Mouse (Mus musculus): Measurements from ENCODE around the gene Bhlhe23. TPM values are rescaled to one million over a fixed set of nuclear protein-coding genes. Genes with fewer than 3 reads are reported as not detected.

Gene Bhlhe23
- polyA plus RNA-seq, 1 experiment from 2014 or later: 1.2 TPM

- Histone ChIP-seq H3K27me3 (replicated peaks; ENCODE audit: low read depth, poor library complexity, severe bottlenecking) (no peaks in the 10 kb centered on the region), H3K27ac (replicated peaks) (peak overlapping the region; percentile 24; the same call in 1 of the 2 replicates), H3K4me1 (peaks cover 12% of the 10 kb centered on the region), H3K4me3 (no peak overlapping the region), H3K36me3 (replicated peaks) (no peaks in the 10 kb centered on the region), H3K9me3 (no peaks in the 10 kb centered on the region)
- 56% methylated on average over 3 of the region's 3 CpGs for WGBS
- no peak for DNase-seq (ENCODE audit: low spot score)
Measured at GRCm38 (mm10) chr2:180795597-180795996, 18.9 kb upstream of the Bhlhe23 start.

DNA sequence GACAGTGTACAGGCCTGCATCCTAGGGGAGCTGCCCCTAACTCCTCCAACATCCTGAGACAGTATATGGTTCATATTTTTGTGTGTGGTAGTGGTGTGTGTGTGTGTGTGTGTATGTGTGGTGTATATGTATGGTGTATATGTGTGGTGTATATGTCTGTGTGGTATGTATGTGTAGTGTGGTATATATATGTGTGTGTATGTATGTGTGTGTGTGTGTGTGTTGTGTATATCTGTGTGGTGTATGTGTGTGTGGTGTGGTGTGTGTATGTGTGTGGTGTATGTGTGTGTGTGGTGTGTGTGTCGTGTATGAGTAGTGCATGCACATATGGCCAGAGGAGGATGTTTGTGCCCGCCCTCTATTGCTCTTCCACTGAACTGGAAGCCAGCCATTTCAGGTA is 17.7 kb upstream of the Bhlhe23 start:
- H3K4me3 ChIP-seq: no peak overlapping the region
- H3K27ac ChIP-seq (replicated peaks): no peak overlapping the region
- DNase-seq (ENCODE audit: low spot score): no peak
- peaks cover 11% of the 10 kb centered on the region for H3K27me3 ChIP-seq (replicated peaks; ENCODE audit: low read depth, poor library complexity, severe bottlenecking)
- 91% methylated on average over 2 of the region's 2 CpGs for WGBS
- no peaks in the 10 kb centered on the region for H3K9me3 ChIP-seq
- H3K36me3 ChIP-seq (replicated peaks): no peaks in the 10 kb centered on the region
- H3K4me1 ChIP-seq: peaks cover 12% of the 10 kb centered on the region

DNA sequence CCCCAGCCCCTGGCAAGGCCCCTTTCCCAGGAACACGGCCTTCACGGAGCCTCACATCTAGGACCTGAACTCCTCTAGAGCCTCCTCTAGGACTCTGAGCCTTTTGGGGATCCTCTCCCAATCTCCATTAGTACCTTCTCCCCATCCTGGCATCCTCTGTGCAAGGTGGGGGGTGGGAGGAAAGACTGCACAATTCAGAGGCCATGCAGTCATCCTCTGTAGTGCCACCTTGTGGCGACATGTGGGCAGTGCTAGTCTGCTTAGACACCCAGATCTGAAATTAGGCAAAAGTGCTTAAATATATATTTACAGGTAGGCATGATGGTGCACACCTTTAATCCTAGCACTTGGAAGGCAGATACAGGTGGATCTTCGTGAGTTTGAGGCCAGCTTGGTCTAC is 15.0 kb upstream of the Bhlhe23 start:
- Histone ChIP-seq H3K27me3 (replicated peaks; ENCODE audit: low read depth, poor library complexity, severe bottlenecking) (peaks cover 27% of the 10 kb centered on the region), H3K9me3 (no peaks in the 10 kb centered on the region), H3K27ac (replicated peaks) (no peak overlapping the region), H3K36me3 (replicated peaks) (no peaks in the 10 kb centered on the region), H3K4me3 (no peak overlapping the region), H3K4me1 (peaks cover 22% of the 10 kb centered on the region)
- DNase-seq (ENCODE audit: low spot score): peak; percentile 61
- WGBS: 46% methylated on average over 4 of the region's 4 CpGs

GRCm38 (mm10) chr2:180788843-180789242 is 12.1 kb upstream of the Bhlhe23 start:
- Histone ChIP-seq H3K4me1 (peaks cover 9% of the 10 kb centered on the region), H3K4me3 (no peak overlapping the region)
- no peak for DNase-seq (ENCODE audit: low spot score)

DNA sequence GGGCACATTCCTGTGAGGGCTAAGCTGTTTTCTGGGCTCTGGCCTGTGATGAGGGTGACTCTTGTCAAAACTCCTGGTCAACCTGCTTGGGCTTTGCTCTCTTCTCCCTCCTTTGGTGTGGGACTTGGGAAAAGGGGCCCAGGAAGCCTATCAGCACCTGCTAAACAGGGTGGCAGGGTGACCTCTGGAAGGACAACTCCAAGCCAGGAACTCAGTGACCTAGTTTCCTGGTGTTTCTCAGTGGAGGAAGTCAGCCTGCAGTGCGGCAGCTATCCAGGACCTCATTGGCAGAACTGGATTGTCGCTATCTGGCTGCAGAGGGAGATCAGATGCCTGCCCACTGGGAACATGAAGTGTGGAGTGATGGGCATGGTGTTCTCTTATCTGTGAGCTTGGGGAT is 11.7 kb upstream of the Bhlhe23 start:
- WGBS: 41% methylated on average over 2 of the region's 2 CpGs
- Histone ChIP-seq H3K9me3 (no peaks in the 10 kb centered on the region), H3K27me3 (replicated peaks; ENCODE audit: low read depth, poor library complexity, severe bottlenecking) (peaks cover 27% of the 10 kb centered on the region), H3K4me1 (peaks cover 9% of the 10 kb centered on the region), H3K4me3 (no peak overlapping the region), H3K36me3 (replicated peaks) (no peaks in the 10 kb centered on the region), H3K27ac (replicated peaks) (no peak overlapping the region)
- DNase-seq (ENCODE audit: low spot score): peak; percentile 15

More at GRCm38 (mm10) chr2:180788843-180789242, 12.1 kb upstream of the Bhlhe23 start:
- peaks cover 27% of the 10 kb centered on the region for H3K27me3 ChIP-seq (replicated peaks; ENCODE audit: low read depth, poor library complexity, severe bottlenecking)
- H3K36me3 ChIP-seq (replicated peaks): no peaks in the 10 kb centered on the region
- no peak overlapping the region for H3K27ac ChIP-seq (replicated peaks)
- WGBS: 32% methylated on average over 7 of the region's 7 CpGs
- H3K9me3 ChIP-seq: no peaks in the 10 kb centered on the region

GRCm38 (mm10) chr2:180787566-180788232 is 11.0 kb upstream of the Bhlhe23 start:
- peaks cover 27% of the 10 kb centered on the region for H3K27me3 ChIP-seq (replicated peaks; ENCODE audit: low read depth, poor library complexity, severe bottlenecking)
- no peak for DNase-seq (ENCODE audit: low spot score)
- no peaks in the 10 kb centered on the region for H3K36me3 ChIP-seq (replicated peaks)
- H3K4me3 ChIP-seq: no peak overlapping the region
- 81% methylated on average over 13 of the region's 13 CpGs for WGBS
- peaks cover 9% of the 10 kb centered on the region for H3K4me1 ChIP-seq
- H3K9me3 ChIP-seq: no peaks in the 10 kb centered on the region
- no peak overlapping the region for H3K27ac ChIP-seq (replicated peaks)

GRCm38 (mm10) chr2:180786732-180787131 is 10.0 kb upstream of the Bhlhe23 start:
- Histone ChIP-seq H3K9me3 (no peaks in the 10 kb centered on the region), H3K4me3 (no peak overlapping the region), H3K27ac (replicated peaks) (no peak overlapping the region), H3K27me3 (replicated peaks; ENCODE audit: low read depth, poor library complexity, severe bottlenecking) (peaks cover 30% of the 10 kb centered on the region), H3K36me3 (replicated peaks) (no peaks in the 10 kb centered on the region), H3K4me1 (peaks cover 9% of the 10 kb centered on the region)
- peak; percentile 46 for DNase-seq (ENCODE audit: low spot score)

DNA sequence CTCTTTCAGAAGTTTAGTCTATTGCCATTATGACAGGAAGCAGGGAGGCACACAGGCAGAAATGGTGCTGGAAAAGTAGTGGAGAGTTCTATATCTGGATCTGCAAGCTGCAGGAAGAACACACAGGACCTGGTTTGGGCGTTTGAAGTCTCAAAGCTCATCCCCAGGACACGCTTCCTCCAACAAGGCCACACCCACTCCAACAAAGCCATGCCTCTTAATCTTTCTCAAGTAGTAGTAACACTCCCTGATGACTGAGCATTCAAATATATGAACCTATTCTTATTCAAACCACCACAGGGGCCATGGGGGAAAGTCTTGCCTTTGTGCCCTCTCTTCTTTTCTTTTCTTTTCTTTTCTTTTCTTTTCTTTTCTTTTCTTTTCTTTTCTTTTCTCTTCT is 3.6 kb upstream of the Bhlhe23 start:
- DNase-seq (ENCODE audit: low spot score): no peak
- H3K4me3 ChIP-seq: no peak overlapping the region
- no peak overlapping the region for H3K27ac ChIP-seq (replicated peaks)
- H3K36me3 ChIP-seq (replicated peaks): no peaks in the 10 kb centered on the region
- H3K9me3 ChIP-seq: no peaks in the 10 kb centered on the region
- H3K27me3 ChIP-seq (replicated peaks; ENCODE audit: low read depth, poor library complexity, severe bottlenecking): peaks cover 64% of the 10 kb centered on the region
- WGBS: 10% methylated on average over 2 of the region's 2 CpGs
- peaks cover 12% of the 10 kb centered on the region for H3K4me1 ChIP-seq

DNA sequence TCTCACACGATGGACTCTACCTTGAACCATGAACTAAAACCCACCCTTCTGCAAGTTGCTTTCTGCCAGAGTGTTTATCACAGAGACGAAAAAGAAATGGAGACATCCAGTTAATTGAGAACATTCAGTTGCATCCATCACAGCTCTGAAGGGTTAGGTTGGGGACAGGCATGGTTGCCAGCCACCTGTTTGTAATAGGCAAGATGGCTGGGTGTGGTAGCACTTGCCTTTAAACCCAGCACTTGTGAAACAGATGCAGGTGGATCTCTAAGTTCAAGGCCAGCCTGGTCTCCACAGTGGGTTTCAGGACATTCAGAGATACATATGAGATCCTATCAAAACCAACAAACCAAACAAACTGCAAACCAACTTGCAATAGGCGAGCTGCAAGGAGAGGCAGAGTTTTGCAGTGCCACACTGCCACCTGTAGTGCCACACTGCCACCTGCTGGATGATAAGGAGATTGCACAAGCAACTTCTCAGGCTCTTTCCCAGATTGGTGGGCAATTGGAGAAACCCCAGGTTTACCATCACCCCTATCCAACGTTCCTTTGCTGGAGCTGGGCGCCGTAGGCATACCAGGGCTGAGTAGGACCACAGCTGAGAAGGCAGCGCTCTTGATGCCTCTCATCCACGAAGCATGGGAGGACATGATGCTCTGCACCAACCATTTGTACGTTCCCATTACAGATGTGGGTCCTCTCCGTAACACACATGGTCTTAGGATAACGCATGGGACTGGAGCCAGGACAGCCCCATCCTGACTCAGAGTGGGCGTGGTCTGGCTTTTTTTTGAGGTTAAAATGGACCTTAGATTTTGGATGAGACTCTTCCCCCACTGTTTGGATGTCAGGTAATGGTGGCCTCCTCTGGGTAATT is 2.8 kb upstream of the Bhlhe23 start:
- 25% methylated on average over 12 of the region's 12 CpGs for WGBS
- peak; percentile 65 for DNase-seq (ENCODE audit: low spot score)
- Histone ChIP-seq H3K9me3 (no peaks in the 10 kb centered on the region), H3K4me1 (peaks cover 12% of the 10 kb centered on the region), H3K27me3 (replicated peaks; ENCODE audit: low read depth, poor library complexity, severe bottlenecking) (peaks cover 72% of the 10 kb centered on the region), H3K27ac (replicated peaks) (no peak overlapping the region), H3K36me3 (replicated peaks) (no peaks in the 10 kb centered on the region), H3K4me3 (no peak overlapping the region)

DNA sequence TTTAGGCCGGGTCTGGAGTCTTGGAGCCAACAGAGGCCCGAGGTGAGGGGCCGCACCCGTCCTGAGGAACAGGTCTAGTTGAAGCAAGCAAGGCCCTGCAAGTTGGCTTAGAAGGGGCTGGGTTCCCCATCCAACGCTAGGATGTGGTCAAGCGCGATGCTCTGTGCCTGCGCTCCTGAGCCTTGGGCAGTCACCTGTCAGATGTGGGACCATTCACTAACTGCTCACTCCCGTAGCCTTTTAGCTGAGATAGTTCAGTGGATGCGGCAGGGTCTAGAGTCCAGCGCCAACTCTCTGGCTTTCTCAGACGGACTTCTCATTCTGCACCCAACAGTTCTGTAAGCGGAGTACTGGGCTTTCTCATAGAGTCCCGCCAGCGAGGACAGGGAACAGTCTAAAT is 1.1 kb downstream of the Bhlhe23 start:
- H3K4me1 ChIP-seq: peaks cover 12% of the 10 kb centered on the region
- peak overlapping the region; percentile 46; the same call in 1 of the 2 replicates for H3K4me3 ChIP-seq
- DNase-seq (ENCODE audit: low spot score): peak; percentile 14
- no peak overlapping the region for H3K27ac ChIP-seq (replicated peaks)
- H3K36me3 ChIP-seq (replicated peaks): no peaks in the 10 kb centered on the region
- no peaks in the 10 kb centered on the region for H3K9me3 ChIP-seq
- WGBS: 2% methylated on average over 15 of the region's 15 CpGs
- peaks cover 95% of the 10 kb centered on the region for H3K27me3 ChIP-seq (replicated peaks; ENCODE audit: low read depth, poor library complexity, severe bottlenecking)

- no peak overlapping the region for H3K27ac ChIP-seq (replicated peaks)
- no peaks in the 10 kb centered on the region for H3K9me3 ChIP-seq
- 5% methylated on average over 12 of the region's 12 CpGs for WGBS
Measured at GRCm38 (mm10) chr2:180775223-180775622, 1.5 kb downstream of the Bhlhe23 start.

GRCm38 (mm10) chr2:180765713-180766112 is 11.0 kb downstream of the Bhlhe23 start:
- H3K27ac ChIP-seq (replicated peaks): no peak overlapping the region
- no peaks in the 10 kb centered on the region for H3K9me3 ChIP-seq
- H3K4me3 ChIP-seq: no peak overlapping the region
- no peaks in the 10 kb centered on the region for H3K4me1 ChIP-seq
- WGBS: 86% methylated on average over 7 of the region's 7 CpGs
- DNase-seq (ENCODE audit: low spot score): no peak
- no peaks in the 10 kb centered on the region for H3K36me3 ChIP-seq (replicated peaks)
- peaks cover 17% of the 10 kb centered on the region for H3K27me3 ChIP-seq (replicated peaks; ENCODE audit: low read depth, poor library complexity, severe bottlenecking)

More at GRCm38 (mm10) chr2:180775223-180775622, 1.5 kb downstream of the Bhlhe23 start:
- Histone ChIP-seq H3K4me3 (no peak overlapping the region), H3K27me3 (replicated peaks; ENCODE audit: low read depth, poor library complexity, severe bottlenecking) (peaks cover 97% of the 10 kb centered on the region), H3K36me3 (replicated peaks) (no peaks in the 10 kb centered on the region), H3K4me1 (peaks cover 12% of the 10 kb centered on the region)
- DNase-seq (ENCODE audit: low spot score): peak; percentile 35

GRCm38 (mm10) chr2:180764986-180765385 is 11.7 kb downstream of the Bhlhe23 start:
- WGBS: 78% methylated on average over 11 of the region's 11 CpGs
- H3K36me3 ChIP-seq (replicated peaks): no peaks in the 10 kb centered on the region

More at GRCm38 (mm10) chr2:180764986-180765385, 11.7 kb downstream of the Bhlhe23 start:
- Histone ChIP-seq H3K4me3 (no peak overlapping the region), H3K9me3 (no peaks in the 10 kb centered on the region), H3K27me3 (replicated peaks; ENCODE audit: low read depth, poor library complexity, severe bottlenecking) (peaks cover 10% of the 10 kb centered on the region; the same call in 1 of the 2 replicates), H3K4me1 (no peaks in the 10 kb centered on the region), H3K27ac (replicated peaks) (no peak overlapping the region)
- DNase-seq (ENCODE audit: low spot score): no peak
